Mouse (Mus musculus) erythroblast, embryonic 14.5 days (primary cell): ENCODE results near the gene Artn.

Source experiments
- GATA1 ChIP-seq: IDR thresholded peaks from 2 replicates; pipeline ENCODE4 v1.6.1; 2012; ENCODE audit warnings: low read length, inconsistent platforms, mixed read lengths
- TAL1 ChIP-seq: IDR thresholded peaks from 3 replicates; pipeline ENCODE4 v1.6.1; 2012; ENCODE audit warnings: low read length, inconsistent platforms, mixed read lengths

GRCm38 (mm10) chr4:117928234-117928633 lies 1.3 kb downstream of the Artn start:
- no peak for TF ChIP-seq GATA1
- no peak for TF ChIP-seq TAL1
